Mouse (Mus musculus): ENCODE measurements around the gene Slco2a1.

Gene Slco2a1

GRCm38 (mm10) chr9:102988462-102988861 is at the start of gene Slco2a1:
TSS of gene Slco2a1 (plus strand) at chr9:102988712.
- no peak for DNase-seq

- DNase-seq: no peak
These were observed 46.3 kb upstream of the Slco2a1 start for GRCm38 (mm10) chr9:102942221-102942620.

- no peak for DNase-seq
These were observed 43.6 kb upstream of the Slco2a1 start for GRCm38 (mm10) chr9:102944891-102945290.

- DNase-seq: no peak
These were observed 42.0 kb upstream of the Slco2a1 start for GRCm38 (mm10) chr9:102946469-102947015.

- no peak for DNase-seq
These were observed 39.8 kb upstream of the Slco2a1 start for GRCm38 (mm10) chr9:102948706-102949105.

- no peak for DNase-seq
These were observed 37.2 kb upstream of the Slco2a1 start for GRCm38 (mm10) chr9:102951091-102951994.

- no peak for DNase-seq
These were observed 32.6 kb upstream of the Slco2a1 start for GRCm38 (mm10) chr9:102955866-102956265.

GRCm38 (mm10) chr9:102958703-102959102 is 29.8 kb upstream of the Slco2a1 start:
- no peak for DNase-seq

GRCm38 (mm10) chr9:102961356-102962092 is 27.0 kb upstream of the Slco2a1 start:
- no peak for DNase-seq

GRCm38 (mm10) chr9:102962093-102962788 is 26.3 kb upstream of the Slco2a1 start:
- no peak for DNase-seq

GRCm38 (mm10) chr9:102963321-102963720 is 25.2 kb upstream of the Slco2a1 start:
- DNase-seq: no peak

- DNase-seq: no peak
These were observed 23.9 kb upstream of the Slco2a1 start for GRCm38 (mm10) chr9:102964644-102965043.

GRCm38 (mm10) chr9:102972393-102973050 is 16.0 kb upstream of the Slco2a1 start:
- no peak for DNase-seq

GRCm38 (mm10) chr9:102975887-102976286 is 12.6 kb upstream of the Slco2a1 start:
- DNase-seq: no peak

- no peak for DNase-seq
These were observed 11.4 kb upstream of the Slco2a1 start for GRCm38 (mm10) chr9:102977090-102977489.

GRCm38 (mm10) chr9:102977791-102978492 is 10.6 kb upstream of the Slco2a1 start:
- DNase-seq: no peak

- DNase-seq: no peak
These were observed 9.4 kb upstream of the Slco2a1 start for GRCm38 (mm10) chr9:102979011-102979700.

GRCm38 (mm10) chr9:102979956-102980355 is 8.6 kb upstream of the Slco2a1 start:
- no peak for DNase-seq

GRCm38 (mm10) chr9:102980420-102980819 is 8.1 kb upstream of the Slco2a1 start:
- no peak for DNase-seq

GRCm38 (mm10) chr9:102981791-102982190 is 6.7 kb upstream of the Slco2a1 start:
- DNase-seq: no peak

- DNase-seq: no peak
These were observed 6.1 kb upstream of the Slco2a1 start for GRCm38 (mm10) chr9:102982376-102982775.
